Mouse (Mus musculus) forebrain, embryonic 14.5 days (tissue): ENCODE data around the gene Tns1. TPM values are rescaled to one million over a fixed set of nuclear protein-coding genes. Genes with fewer than 3 reads are reported as not detected.
"Not testable (repeated sequence)": the region's sequence is repeated elsewhere in the genome, so short reads cannot be mapped to it uniquely, and the experiment has no call there.

Source experiments
- ATAC-seq: fragments of 200-750 bp; cut with Nextera tagmentation; 2 replicates; pipeline ENCODE4 v1.8.0; 2017; ENCODE audit warnings: mild to moderate bottlenecking, moderate library complexity
- DNase-seq: peaks from one replicate; pipeline ENCODE4 v3.0.0-alpha.2; 2015; ENCODE audit warnings: low spot score
- H3K27ac ChIP-seq: fragments of 300-500 bp; sonication (generic); 2 replicates; pipeline ENCODE4 v1.5.1; 2014; ENCODE audit warnings: low read depth, mild to moderate bottlenecking, control low read depth, low read length, moderate library complexity
- H3K27me3 ChIP-seq: fragments of 300-500 bp; sonication (generic); replicated peaks from 2 replicates; pipeline ENCODE4 v1.6.1; 2014; ENCODE audit warnings: low read length, control low read depth, mixed read lengths; ENCODE audit not compliant: control insufficient read depth, insufficient read depth
- H3K36me3 ChIP-seq: fragments of 300-500 bp; sonication (generic); 2 replicates; pipeline ENCODE4 v1.6.1; 2014; ENCODE audit warnings: low read length, control low read depth; ENCODE audit not compliant: control insufficient read depth, insufficient read depth
- H3K4me1 ChIP-seq: fragments of 300-500 bp; sonication (generic); 2 replicates; pipeline ENCODE4 v1.6.1; 2014; ENCODE audit warnings: antibody characterized with exemption, low read length, control low read depth; ENCODE audit not compliant: control insufficient read depth, insufficient read depth
- H3K4me2 ChIP-seq: fragments of 300-500 bp; sonication (generic); 2 replicates; pipeline ENCODE4 v1.6.1; 2014; ENCODE audit warnings: mild to moderate bottlenecking, control low read depth, low read length
- H3K4me3 ChIP-seq: fragments of 300-500 bp; sonication (generic); 2 replicates; pipeline ENCODE4 v1.5.1; 2014; ENCODE audit warnings: low read depth, low read length, control low read depth
- H3K9ac ChIP-seq: fragments of 300-500 bp; sonication (generic); 2 replicates; pipeline ENCODE4 v1.6.1; 2014; ENCODE audit warnings: mild to moderate bottlenecking, low read length, control low read depth, moderate library complexity
- H3K9me3 ChIP-seq: fragments of 300-500 bp; sonication (generic); replicated peaks from 2 replicates; pipeline ENCODE4 v1.6.1; 2016; ENCODE audit warnings: low read length, control low read depth, mixed read lengths; ENCODE audit not compliant: control insufficient read depth
- WGBS: fragments of 180-500 bp; shearing (Covaris S2); extraction: QIAGEN DNeasy Blood & Tissue Kit; methylation state at CpG from one replicate; pipeline ENCODE4 v1.1.7; 2014; 5-methylcytosine and 5-hydroxymethylcytosine counted together
- polyA plus RNA-seq: library from polyadenylated mRNA; unstranded; fragments of >200 nt; fragmentation: Nextera tagmentation; extraction: Ambion mirVana; gene quantifications from 2 replicates; pipeline ENCODE4 v1.2.1, GENCODE M21; 2014

Tns1 gene
- polyA plus RNA-seq, 1 experiment from 2014 or later = 7.7 TPM

DNA sequence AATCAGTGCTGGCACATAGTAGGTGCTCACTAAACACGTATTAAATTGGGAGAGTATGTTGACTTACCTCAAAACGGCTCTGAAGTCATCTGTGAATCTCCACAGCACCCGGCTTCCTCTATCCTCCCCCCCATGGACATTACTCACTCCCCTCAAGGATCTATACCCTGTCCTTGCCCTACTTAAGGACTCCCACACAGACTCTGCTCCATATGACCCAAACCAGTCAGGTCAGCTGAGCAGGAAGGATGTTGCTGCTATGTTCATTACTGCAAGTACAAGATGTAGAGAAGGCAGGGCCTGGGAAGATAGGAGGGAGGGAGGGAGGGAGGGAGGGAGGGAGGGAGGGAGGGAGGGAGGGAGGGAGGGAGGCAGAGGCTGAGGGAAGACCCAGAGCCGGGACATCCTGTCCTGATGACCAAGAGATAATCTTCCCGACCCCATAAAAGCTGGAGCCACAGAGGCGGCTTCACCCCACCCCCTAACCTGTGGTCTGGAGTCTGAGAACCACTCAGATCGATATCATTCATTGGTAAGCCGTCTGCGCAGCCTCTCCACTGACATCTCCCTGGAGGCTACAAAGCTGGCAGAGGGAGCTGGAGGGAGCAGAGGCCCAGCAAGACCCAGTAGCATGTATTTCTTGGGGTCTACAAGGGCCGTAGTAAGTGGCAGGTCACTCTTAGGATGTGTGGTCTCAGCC is 219.0 kb downstream of the Tns1 start:
- DNase-seq (no peak), ATAC-seq (no peak)
- 78% methylated on average over 10 of the region's 10 CpGs for WGBS
- Histone ChIP-seq H3K9me3 (no peaks in the 10 kb centered on the region), H3K36me3 (no peaks in the 10 kb centered on the region), H3K9ac (no peak overlapping the region), H3K4me3 (no peak overlapping the region), H3K4me2 (no peak overlapping the region), H3K4me1 (no peaks in the 10 kb centered on the region), H3K27ac (no peak overlapping the region), H3K27me3 (no peaks in the 10 kb centered on the region)

DNA sequence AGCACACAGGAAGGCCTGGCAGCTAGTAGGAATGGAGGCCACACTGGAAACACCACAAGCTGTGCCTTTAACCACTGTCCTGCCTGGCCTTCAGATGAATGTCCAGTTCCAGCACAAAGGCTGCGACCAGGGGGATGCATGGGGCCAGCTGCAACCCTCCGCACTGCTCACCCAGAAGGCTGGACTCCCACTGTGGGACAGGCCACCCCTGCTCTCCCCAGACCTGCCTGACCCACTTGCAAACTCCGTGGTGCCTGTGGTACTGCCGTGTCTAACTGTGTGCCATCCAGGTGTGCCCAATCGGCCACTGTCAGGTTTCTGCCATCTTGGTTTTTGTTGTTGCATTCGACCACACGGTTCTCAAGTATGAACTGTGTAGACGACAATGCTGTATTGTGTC is 219.6 kb downstream of the Tns1 start:
- DNase-seq = no peak
- Histone ChIP-seq H3K4me3 (no peak overlapping the region), H3K36me3 (no peaks in the 10 kb centered on the region), H3K4me1 (no peaks in the 10 kb centered on the region), H3K4me2 (no peak overlapping the region), H3K9ac (no peak overlapping the region), H3K9me3 (no peaks in the 10 kb centered on the region), H3K27ac (no peak overlapping the region), H3K27me3 (no peaks in the 10 kb centered on the region)
- ATAC-seq = no peak
- WGBS = 89% methylated on average over 8 of the region's 8 CpGs

DNA sequence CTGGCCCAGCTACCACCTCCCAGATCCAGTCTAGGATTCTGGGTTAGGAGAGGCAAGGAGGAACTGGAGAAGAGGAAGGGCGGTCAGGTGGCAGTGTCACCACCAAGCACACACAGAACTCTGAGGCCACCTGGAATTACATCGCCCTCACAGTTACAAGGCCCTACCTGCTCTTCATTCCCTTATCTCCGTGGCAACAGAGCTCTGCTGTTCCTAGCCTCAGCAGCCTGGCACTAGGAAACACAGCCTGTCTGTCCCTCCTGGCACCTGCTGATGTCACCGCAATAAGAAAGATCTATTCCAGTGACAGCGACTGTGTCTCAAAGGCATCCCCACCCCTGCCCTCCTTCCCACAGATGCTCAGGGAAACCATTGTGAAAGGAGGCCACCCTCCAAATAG is 221.2 kb downstream of the Tns1 start:
- 88% methylated on average over 5 of the region's 5 CpGs for WGBS
- ATAC-seq = no peak
- Histone ChIP-seq H3K4me1 (no peaks in the 10 kb centered on the region), H3K4me3 (no peak overlapping the region), H3K36me3 (no peaks in the 10 kb centered on the region), H3K9me3 (no peaks in the 10 kb centered on the region), H3K4me2 (no peak overlapping the region), H3K27ac (no peak overlapping the region), H3K27me3 (no peaks in the 10 kb centered on the region), H3K9ac (no peak overlapping the region)
- no peak for DNase-seq

DNA sequence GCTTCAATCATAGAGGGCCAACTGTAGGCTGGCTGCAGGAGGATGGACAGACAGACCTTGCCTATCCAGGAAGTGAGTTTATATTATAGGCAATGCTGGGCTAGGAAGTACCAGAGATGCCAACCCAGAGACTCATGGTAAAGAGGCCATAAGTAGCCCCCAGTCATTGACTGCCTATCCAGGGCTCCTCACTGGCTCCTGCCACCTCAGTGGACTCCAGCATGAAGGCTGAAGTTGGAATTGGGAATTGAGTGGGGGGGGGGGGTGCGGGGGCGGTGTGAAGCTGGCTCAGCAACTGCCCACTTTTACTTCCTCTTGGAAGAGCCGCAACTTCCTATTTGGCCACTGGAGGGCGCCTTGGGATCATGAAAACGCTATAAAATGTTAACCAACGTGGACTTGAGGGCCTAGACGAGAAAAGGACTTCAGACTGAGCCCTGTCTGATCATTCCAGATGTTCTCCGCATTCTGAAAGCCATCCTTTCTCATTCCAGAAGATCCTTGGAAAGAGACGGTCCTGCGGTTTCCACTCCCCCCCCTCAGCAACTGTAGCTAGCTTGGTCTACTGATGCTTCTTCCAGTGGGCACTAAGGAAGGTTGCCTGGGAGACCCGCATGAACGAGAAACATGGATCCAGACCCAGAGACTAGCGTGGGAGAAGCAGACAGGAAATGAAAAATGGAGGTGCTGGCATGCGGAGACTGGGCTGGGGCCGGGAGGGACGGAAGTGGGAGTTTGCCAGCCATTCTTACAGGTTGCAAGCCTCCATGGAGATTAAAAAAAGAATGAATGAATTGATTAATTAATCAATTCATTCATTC is 221.9 kb downstream of the Tns1 start:
- H3K9me3 ChIP-seq = no peaks in the 10 kb centered on the region
- H3K36me3 ChIP-seq = no peaks in the 10 kb centered on the region
- H3K4me2 ChIP-seq = no peak overlapping the region
- no peaks in the 10 kb centered on the region for H3K27me3 ChIP-seq
- no peaks in the 10 kb centered on the region for H3K4me1 ChIP-seq
- 25% methylated on average over 16 of the region's 16 CpGs for WGBS
- no peak overlapping the region for H3K9ac ChIP-seq
- ATAC-seq = peak; percentile 53
- H3K27ac ChIP-seq = no peak overlapping the region
- peak; percentile 85 for DNase-seq
- H3K4me3 ChIP-seq = no peak overlapping the region

DNA sequence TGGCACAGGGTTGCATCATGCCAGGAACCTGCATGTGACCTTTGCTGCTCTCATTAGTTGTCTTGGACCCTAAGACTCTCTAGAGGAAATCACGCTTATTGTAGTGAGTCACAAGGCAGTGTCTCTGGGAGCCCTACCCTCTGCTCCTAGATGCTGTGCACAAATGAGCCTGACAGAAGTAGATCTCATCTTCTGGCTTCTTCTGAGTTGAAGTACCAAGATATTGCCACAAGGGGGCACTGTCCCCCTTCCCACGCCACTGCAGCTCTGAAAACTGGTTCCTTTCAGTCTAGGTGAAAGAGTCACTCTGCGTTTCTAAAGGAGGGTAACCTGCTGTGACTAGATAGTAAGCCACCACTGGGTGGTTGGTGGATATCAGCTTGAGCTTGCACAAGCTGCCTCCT is 222.8 kb downstream of the Tns1 start:
- Histone ChIP-seq H3K4me2 (no peak overlapping the region), H3K9ac (no peak overlapping the region), H3K27me3 (no peaks in the 10 kb centered on the region), H3K27ac (no peak overlapping the region), H3K4me1 (no peaks in the 10 kb centered on the region), H3K4me3 (no peak overlapping the region), H3K36me3 (no peaks in the 10 kb centered on the region), H3K9me3 (no peaks in the 10 kb centered on the region)
- 8% methylated on average over 3 of the region's 3 CpGs for WGBS
- DNase-seq (peak; percentile 80), ATAC-seq (peak; percentile 63)

DNA sequence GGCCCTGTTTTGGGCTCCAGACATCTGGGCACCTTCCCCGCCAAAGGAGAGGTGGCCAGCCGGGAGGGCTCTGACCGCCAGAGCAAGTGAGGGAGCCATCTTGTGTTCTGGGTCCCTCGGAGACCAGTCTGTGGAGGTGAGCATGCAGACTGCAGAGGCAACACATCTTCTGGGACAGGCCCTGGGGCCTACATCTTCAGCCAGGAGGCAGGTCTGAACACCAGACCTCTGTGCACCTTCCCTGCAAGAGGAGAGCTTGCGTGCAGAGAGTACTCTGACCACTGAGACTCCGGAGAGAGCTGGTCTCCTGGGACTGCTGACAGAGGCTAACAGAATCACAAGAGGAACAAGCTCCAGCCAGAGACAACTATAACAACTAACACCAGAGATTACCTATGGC is 228.8 kb downstream of the Tns1 start:
- 96% methylated on average over 6 of the region's 6 CpGs for WGBS
- not testable (repeated sequence) for H3K27me3 ChIP-seq, H3K4me3 ChIP-seq, H3K36me3 ChIP-seq, H3K4me1 ChIP-seq, H3K9me3 ChIP-seq, H3K9ac ChIP-seq, DNase-seq, H3K4me2 ChIP-seq, H3K27ac ChIP-seq, ATAC-seq

DNA sequence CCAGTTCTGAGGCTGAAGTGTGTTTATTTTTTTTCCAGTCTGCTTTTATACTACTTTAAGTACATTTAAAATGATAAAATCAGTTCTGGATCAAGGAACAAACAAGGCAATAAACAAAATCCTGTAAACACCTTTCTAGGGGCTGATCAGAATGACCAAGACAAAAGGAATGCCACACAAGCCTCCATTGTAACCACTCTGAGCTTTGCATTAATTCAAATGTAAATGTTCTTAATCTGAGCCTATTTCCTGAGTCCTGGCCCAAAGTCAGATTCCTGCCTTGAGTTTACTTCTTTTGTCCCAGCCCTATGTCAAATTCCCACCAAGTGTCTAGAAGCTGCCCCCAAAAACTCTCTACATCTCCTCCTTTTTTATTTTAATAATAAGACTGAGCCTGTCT is 243.5 kb downstream of the Tns1 start:
- no peak for ATAC-seq
- Histone ChIP-seq H3K4me3 (no peak overlapping the region), H3K9me3 (0 out of 2 replicates have a peak, but pooled peaks cover 3% of the 10 kb centered on the region), H3K9ac (no peak overlapping the region), H3K36me3 (no peaks in the 10 kb centered on the region), H3K27me3 (no peaks in the 10 kb centered on the region), H3K27ac (no peak overlapping the region), H3K4me1 (no peaks in the 10 kb centered on the region), H3K4me2 (no peak overlapping the region)
- no peak for DNase-seq

DNA sequence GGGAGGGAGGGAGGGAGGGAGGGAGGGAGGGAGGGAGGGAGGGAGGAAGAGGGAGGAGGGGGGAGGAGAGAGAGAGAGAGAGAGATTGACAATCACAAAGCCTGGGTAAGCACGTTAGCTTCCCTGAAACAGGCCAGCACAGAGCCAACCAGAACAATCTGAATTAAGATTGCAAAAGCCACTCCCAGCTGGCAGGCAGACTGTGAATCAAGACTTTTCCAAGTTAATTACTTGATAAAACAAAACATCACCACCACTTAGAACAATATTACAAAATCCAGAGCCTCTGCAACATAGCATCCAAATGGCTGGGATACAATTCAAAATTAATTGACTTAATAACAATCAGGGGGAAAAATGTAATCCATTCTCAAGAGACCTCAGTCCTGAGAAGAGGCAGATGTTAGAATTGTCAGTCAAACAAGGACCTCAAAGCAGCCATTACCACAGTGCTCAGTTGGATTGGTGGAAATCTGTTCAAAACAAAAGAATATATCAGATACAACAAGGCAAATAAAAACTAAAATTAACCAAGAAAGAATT is 248.5 kb downstream of the Tns1 start:
- Histone ChIP-seq H3K36me3 (no peaks in the 10 kb centered on the region), H3K4me3 (no peak overlapping the region), H3K27me3 (no peaks in the 10 kb centered on the region), H3K27ac (no peak overlapping the region), H3K9ac (no peak overlapping the region), H3K4me2 (no peak overlapping the region), H3K4me1 (no peaks in the 10 kb centered on the region), H3K9me3 (no peaks in the 10 kb centered on the region)
- no peak for ATAC-seq
- 0% methylated on average over 1 of the region's 1 CpGs for WGBS
- DNase-seq = no peak

DNA sequence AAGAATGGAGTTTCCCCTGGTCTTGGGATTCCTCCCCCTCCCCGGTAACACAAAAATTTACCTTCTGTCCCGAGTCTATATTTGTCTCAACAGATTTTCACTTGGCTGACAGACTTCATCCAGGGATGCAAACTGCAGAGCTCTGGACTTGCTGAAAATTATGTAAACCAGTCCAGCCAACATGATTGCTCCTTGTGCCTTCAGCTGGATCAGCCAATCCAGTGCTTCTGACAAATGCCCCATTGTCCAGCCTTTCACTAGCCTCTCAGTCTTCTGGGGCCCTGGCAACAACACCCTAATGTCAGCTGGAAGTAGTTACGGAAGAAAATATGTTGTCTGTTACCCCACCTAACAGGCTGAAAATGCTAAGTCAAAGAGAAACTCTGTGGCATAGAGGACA is 259.9 kb downstream of the Tns1 start:
- Histone ChIP-seq H3K36me3 (no peaks in the 10 kb centered on the region), H3K4me2 (no peak overlapping the region), H3K4me3 (no peak overlapping the region), H3K27me3 (no peaks in the 10 kb centered on the region), H3K27ac (no peak overlapping the region), H3K9me3 (no peaks in the 10 kb centered on the region), H3K9ac (no peak overlapping the region), H3K4me1 (no peaks in the 10 kb centered on the region)
- 73% methylated on average over 3 of the region's 3 CpGs for WGBS
- DNase-seq = no peak
- no peak for ATAC-seq
